Mouse (Mus musculus): ENCODE measurements around the gene Dhx29. TPM values are rescaled to one million over a fixed set of nuclear protein-coding genes. Genes with fewer than 3 reads are reported as not detected.
"Not testable (repeated sequence)": the region's sequence is repeated elsewhere in the genome, so short reads cannot be mapped to it uniquely, and the experiment has no call there.

Gene Dhx29
- polyA plus RNA-seq, 1 experiment from 2014 or later, result 42.3 TPM

DNA sequence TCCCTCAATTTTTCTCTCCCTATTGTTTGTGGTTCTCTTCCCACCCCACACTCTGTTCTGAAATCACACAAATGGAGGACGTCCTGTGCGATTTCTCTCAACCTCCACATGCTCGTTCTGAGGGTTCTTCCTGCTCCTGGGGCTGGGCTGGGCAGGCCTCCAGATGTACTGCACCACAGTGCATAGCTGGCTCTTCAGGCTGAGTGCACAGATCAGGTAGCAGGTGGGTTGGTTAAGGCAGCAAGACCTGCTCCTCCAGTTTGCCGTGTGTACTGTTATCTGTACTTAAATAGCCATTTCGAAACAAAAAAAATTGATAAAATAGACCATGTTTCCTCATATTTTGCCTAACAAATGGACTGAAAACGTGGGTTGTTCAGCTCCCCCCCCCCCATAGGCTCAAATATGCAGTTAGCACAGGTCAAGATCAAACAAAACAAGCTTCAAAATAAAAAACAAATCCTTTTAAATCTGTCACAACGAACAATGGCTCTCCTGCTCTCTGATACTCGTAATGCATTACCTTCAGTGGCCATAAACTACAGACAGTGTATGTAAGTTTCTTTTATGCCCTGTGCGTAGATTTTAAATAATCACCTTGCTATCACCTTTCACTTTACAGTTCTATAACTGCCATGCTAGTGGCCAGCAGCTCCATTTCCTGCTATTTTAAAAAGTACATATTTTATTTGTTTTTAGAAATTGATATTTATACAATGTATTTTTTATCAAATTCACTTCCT, 73.5 kb downstream of the Dhx29 start:
- no peak for DNase-seq (ENCODE audit: low spot score)
- no peak overlapping the region for H3K4me2 ChIP-seq (replicated peaks; ENCODE audit: low read depth, low read length)
- H3K36me3 ChIP-seq (ENCODE audit: control insufficient read depth, insufficient read depth, low read length), result no peaks in the 10 kb centered on the region
- no peak overlapping the region for H3K9ac ChIP-seq (ENCODE audit: low read depth, low read length)
- H3K4me1 ChIP-seq (replicated peaks; ENCODE audit: control insufficient read depth, insufficient read depth, low read length), result 0 out of 2 replicates have a peak, but pooled peaks cover 6% of the 10 kb centered on the region
- WGBS, result 74% methylated on average over 9 of the region's 9 CpGs
- H3K27me3 ChIP-seq (ENCODE audit: control insufficient read depth, insufficient read depth, low read length), result peaks cover 43% of the 10 kb centered on the region
- no peaks in the 10 kb centered on the region for H3K9me3 ChIP-seq (ENCODE audit: control insufficient read depth, low read length)
- H3K4me3 ChIP-seq (ENCODE audit: low read depth, low read length), result no peak overlapping the region
- ATAC-seq (ENCODE audit: low FRiP score), result no peak
- H3K27ac ChIP-seq (ENCODE audit: low read depth, low read length), result no peak overlapping the region

DNA sequence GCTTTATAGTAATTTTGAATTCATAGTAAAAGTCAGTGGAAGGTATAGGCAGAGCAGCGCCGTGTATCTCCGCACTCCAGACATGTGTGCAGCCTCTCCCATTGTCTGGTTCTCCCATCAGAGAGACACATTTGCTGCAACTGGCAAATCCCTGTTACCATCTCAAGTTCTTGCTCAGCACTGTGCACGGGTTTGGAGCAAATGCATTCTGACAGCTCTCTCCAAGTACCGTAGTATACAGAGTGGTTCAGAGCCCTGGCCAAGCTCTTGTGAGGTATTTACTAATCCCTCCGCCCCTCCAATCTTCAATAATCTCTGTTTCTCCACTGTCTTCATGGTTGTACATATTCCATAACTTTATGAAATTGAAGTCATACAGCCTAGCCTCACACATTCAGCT, 85.4 kb downstream of the Dhx29 start:
- no peak overlapping the region for H3K27ac ChIP-seq (ENCODE audit: low read depth, low read length)
- no peaks in the 10 kb centered on the region for H3K36me3 ChIP-seq (ENCODE audit: control insufficient read depth, insufficient read depth, low read length)
- ATAC-seq (ENCODE audit: low FRiP score), result no peak
- H3K4me1 ChIP-seq (replicated peaks; ENCODE audit: control insufficient read depth, insufficient read depth, low read length), result no peaks in the 10 kb centered on the region
- no peak overlapping the region for H3K4me2 ChIP-seq (replicated peaks; ENCODE audit: low read depth, low read length)
- H3K9me3 ChIP-seq (ENCODE audit: control insufficient read depth, low read length), result no peaks in the 10 kb centered on the region
- WGBS, result 84% methylated on average over 6 of the region's 6 CpGs
- H3K9ac ChIP-seq (ENCODE audit: low read depth, low read length), result no peak overlapping the region
- H3K4me3 ChIP-seq (ENCODE audit: low read depth, low read length), result no peak overlapping the region
- DNase-seq (ENCODE audit: low spot score), result no peak
- H3K27me3 ChIP-seq (ENCODE audit: control insufficient read depth, insufficient read depth, low read length), result no peaks in the 10 kb centered on the region

DNA sequence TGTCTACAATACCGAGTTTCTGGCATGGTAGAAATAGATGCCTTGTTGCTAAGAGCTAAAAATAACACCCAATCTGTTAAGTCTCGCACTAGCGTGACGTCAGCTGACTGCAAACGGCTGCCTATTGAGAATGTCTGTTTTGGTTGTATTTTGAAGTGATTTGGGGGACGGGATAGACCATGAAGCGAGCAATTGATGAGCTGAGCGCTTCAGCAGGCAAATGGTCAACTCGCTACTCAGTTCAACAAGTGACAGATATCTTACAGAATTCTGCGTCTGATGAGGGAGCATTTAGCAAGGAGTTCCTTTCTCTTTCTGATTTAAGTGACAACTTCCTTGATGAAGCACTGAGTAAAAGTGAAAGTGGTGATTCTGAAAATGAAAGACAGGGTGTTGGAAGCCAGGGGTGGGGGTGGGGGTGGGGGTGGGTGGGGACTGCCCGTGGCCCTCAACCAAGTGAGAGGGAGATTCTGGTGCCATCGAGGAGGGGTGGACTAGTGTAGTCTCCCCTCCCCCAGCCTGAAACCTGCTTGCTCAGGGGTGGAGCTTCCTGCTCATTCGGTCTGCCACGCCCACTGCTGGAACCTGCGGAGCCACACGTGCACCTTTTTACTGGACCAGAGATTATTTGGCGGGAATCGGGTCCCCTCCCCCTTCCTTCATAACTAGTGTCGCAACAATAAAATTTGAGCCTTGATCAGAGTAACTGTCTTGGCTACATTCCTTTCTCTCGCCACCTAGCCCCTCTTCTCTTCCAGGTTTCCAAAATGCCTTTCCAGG, 86.1 kb downstream of the Dhx29 start:
- H3K9ac ChIP-seq (ENCODE audit: low read depth, low read length); H3K4me3 ChIP-seq (ENCODE audit: low read depth, low read length); H3K4me1 ChIP-seq (replicated peaks; ENCODE audit: control insufficient read depth, insufficient read depth, low read length); ATAC-seq (ENCODE audit: low FRiP score); DNase-seq (ENCODE audit: low spot score); H3K27ac ChIP-seq (ENCODE audit: low read depth, low read length); H3K4me2 ChIP-seq (replicated peaks; ENCODE audit: low read depth, low read length); H3K9me3 ChIP-seq (ENCODE audit: control insufficient read depth, low read length); H3K36me3 ChIP-seq (ENCODE audit: control insufficient read depth, insufficient read depth, low read length); H3K27me3 ChIP-seq (ENCODE audit: control insufficient read depth, insufficient read depth, low read length): not testable (repeated sequence)
- WGBS, result 60% methylated on average over 17 of the region's 20 CpGs

Other genes starting within 250 kb of the Dhx29 start
- gene Plpp1, start 126.7 kb upstream of the Dhx29 start, polyA plus RNA-seq (2014; fragmentation: Nextera tagmentation; extraction: Ambion mirVana), result 22.1 and 24.0 TPM in 2 replicates
- gene Mtrex, start 56 bp upstream of the Dhx29 start, polyA plus RNA-seq (2014; fragmentation: Nextera tagmentation; extraction: Ambion mirVana), result 94.7 and 103 TPM in 2 replicates
- gene Ccno, start 60.3 kb downstream of the Dhx29 start, polyA plus RNA-seq (2014; fragmentation: Nextera tagmentation; extraction: Ambion mirVana), result 2.6 and 5.0 TPM in 2 replicates
- 2.2 and 2.7 TPM in 2 replicates for gene Mcidas, start 66.4 kb downstream of the Dhx29 start, polyA plus RNA-seq (2014; fragmentation: Nextera tagmentation; extraction: Ambion mirVana)
- gene Cdc20b, start 107.7 kb downstream of the Dhx29 start, polyA plus RNA-seq (2014; fragmentation: Nextera tagmentation; extraction: Ambion mirVana), result 0.92 and 2.1 TPM in 2 replicates
- gene Gpx8, start 119.0 kb downstream of the Dhx29 start, polyA plus RNA-seq (2014; fragmentation: Nextera tagmentation; extraction: Ambion mirVana), result 103 and 105 TPM in 2 replicates
- not detected in 2 replicates for gene Gzma, start 173.5 kb downstream of the Dhx29 start, polyA plus RNA-seq (2014; fragmentation: Nextera tagmentation; extraction: Ambion mirVana)

Data from hindbrain, embryonic 11.5 days (tissue).